Mouse (Mus musculus) cerebellum, adult 2 months (tissue): ENCODE results near the gene Cct3.

Source experiments
- CTCF ChIP-seq: fragments of 200-500 bp; IDR thresholded peaks from 2 replicates; pipeline ENCODE4 v1.5.1; 2011; ENCODE audit warnings: low read depth, mild to moderate bottlenecking, control low read depth, low read length, moderate library complexity, borderline replicate concordance; ENCODE audit not compliant: insufficient read depth
- POLR2A ChIP-seq: fragments of 200-500 bp; IDR thresholded peaks from 2 replicates; pipeline ENCODE4 v1.6.1; 2011; ENCODE audit warnings: low read length, control low read depth, borderline replicate concordance; ENCODE audit not compliant: insufficient read depth

- TF ChIP-seq POLR2A (no peak), CTCF (no peak)
Observed at GRCm38 (mm10) chr3:88271859-88272258, 25.1 kb upstream of the Cct3 start.
